8 mouse cellular contexts compared by ENCODE assay signal in the genomic region with DNA sequence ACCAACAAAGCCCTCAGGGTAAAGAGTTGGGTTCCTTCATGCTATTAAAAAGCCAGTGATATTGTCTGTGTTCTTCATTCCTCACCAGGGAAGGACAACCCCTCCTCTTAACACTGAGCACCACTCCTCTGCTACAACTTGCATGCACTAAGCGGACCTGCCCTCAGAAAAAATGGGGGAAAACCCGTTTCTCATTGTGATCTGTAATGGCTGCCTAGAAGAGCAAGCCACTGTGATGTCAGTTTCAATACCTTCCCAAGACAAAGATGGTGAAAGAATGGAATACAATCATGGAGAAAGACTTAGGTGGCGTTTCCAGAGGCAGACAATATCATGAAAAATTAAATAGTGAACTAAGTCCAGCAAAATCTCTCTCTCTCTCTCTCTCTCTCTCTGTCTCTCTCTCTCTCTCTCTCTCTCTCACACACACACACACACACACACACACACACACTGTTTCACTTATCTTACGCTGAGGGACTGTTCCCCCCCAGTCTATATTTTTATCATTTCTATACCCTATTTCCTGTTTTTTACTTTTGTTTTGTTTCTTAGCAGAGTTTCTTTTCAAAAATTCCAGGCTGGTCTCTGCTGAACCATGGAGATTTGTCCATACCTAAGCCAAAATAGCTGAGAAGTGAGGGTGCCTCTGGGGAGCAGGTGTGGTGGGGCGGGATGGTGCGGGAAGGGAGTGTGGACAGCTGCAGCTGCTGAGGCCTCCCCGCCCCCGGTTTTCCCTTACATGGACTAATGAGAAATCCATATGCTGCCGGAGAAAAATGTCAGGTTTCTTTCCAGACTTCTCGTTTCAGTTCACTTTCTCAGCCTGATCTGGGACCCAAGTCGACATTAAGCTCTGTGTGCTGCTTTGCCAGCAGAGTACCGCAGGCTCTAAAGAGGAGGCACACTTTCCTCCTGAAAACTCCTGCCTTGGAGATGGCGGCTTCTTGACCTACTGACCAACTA. TPM values are rescaled to one million over a fixed set of nuclear protein-coding genes. Genes with fewer than 3 reads are reported as not detected.
A peak's percentile ranks its signal among the peaks of the same experiment; 100 is the strongest.
DNase-seq lines count a peak whose midpoint lies in the region; ATAC-seq and TF ChIP-seq lines count a peak whose summit lies in the region.
"Had no signal": no experiment of that assay in that cellular context is flagged by ENCODE, and none has a peak within 500 bp of the region (broad histone marks: within the 10 kb centered on the region; RNA-seq: fewer than 3 reads in every experiment).

No protein-coding gene starts in this region.

- H3K9me3 ChIP-seq in CH12.LX (replicated peaks; ENCODE audit: low read length): no peaks in the 10 kb centered on the region
- no peaks in the 10 kb centered on the region for H3K9me3 ChIP-seq in heart, embryonic 10.5 days
- no peaks in the 10 kb centered on the region for H3K9me3 ChIP-seq in limb, embryonic 12.5 days

- peak; percentile 88 for ATAC-seq in limb, embryonic 12.5 days (ENCODE audit: insufficient number of reproducible peaks, insufficient read depth, low FRiP score, low TSS enrichment, low read depth)

- no peak overlapping the region for H3K27ac ChIP-seq in CH12.LX (ENCODE audit: insufficient read depth, low read depth)
- peak overlapping the region; percentile 74 for H3K27ac ChIP-seq in heart, embryonic 10.5 days
- peak overlapping the region; percentile 95 for H3K27ac ChIP-seq in limb, embryonic 12.5 days

- DNase-seq in CH12.LX (ENCODE audit: extremely low read depth) (peak; percentile 62), NIH3T3 (ENCODE audit: low read depth) (peak; percentile 55)
- DNase-seq in heart, embryonic 10.5 days (ENCODE audit: low spot score): no peak
- DNase-seq in telencephalon, adult 2 months (ENCODE audit: low read depth, low spot score): peak; percentile 22
- DNase-seq in cerebellum, adult 9-10 months: no peak
- DNase-seq in ovary, adult 18-20 months (ENCODE audit: low spot score): no peak

- no peak for TF ChIP-seq POLR2A in CH12.LX (IDR thresholded peaks at IDR 0.05; ENCODE audit: low read depth, low read length)

- no peak overlapping the region for H3K4me3 ChIP-seq in CH12.LX (replicated peaks in 1 of 3; ENCODE audit: low read depth in 2 of 3, low read length in 2 of 3, poor library complexity in 1 of 3)
- H3K4me3 ChIP-seq in heart, embryonic 10.5 days: no peak overlapping the region
- H3K4me3 ChIP-seq in limb, embryonic 12.5 days (replicated peaks): no peak overlapping the region

- peak; percentile 30; the same call in 1 of the 2 replicates for TF ChIP-seq EP300 in CH12.LX (IDR thresholded peaks at IDR 0.05; ENCODE audit: low read length)

- in situ Hi-C loops in CH12.LX (cut with MboI; ENCODE audit: low pct_ligation_motif_present, low pct_unique_long_range_greater_than_20kb, low sequenced_read_pairs): no loop called here

- peaks cover 0 to 12% of the 10 kb centered on the region in 2 experiments for H3K36me3 ChIP-seq in CH12.LX (replicated peaks in 1 of 2; ENCODE audit: control insufficient read depth in 1 of 2, insufficient read depth in 1 of 2, low read length in 1 of 2)
- H3K36me3 ChIP-seq in heart, embryonic 10.5 days: no peaks in the 10 kb centered on the region
- H3K36me3 ChIP-seq in limb, embryonic 12.5 days: 0 out of 2 replicates have a peak, but pooled peaks cover 4% of the 10 kb centered on the region

- no peak for TF ChIP-seq RAD21 in CH12.LX (IDR thresholded peaks at IDR 0.05; ENCODE audit: low read depth, low read length)

- H3K27me3 ChIP-seq in CH12.LX (replicated peaks): no peaks in the 10 kb centered on the region
- H3K27me3 ChIP-seq in heart, embryonic 10.5 days (ENCODE audit: insufficient read depth, poor library complexity, severe bottlenecking): no peaks in the 10 kb centered on the region
- no peaks in the 10 kb centered on the region for H3K27me3 ChIP-seq in limb, embryonic 12.5 days

- dilution Hi-C loops in CH12.LX (cut with MboI; ENCODE audit: extremely low pct_ligation_motif_present, extremely low pct_unique_long_range_greater_than_20kb, low sequenced_read_pairs): no loop called here

- H3K9ac ChIP-seq in CH12.LX (ENCODE audit: insufficient read depth, low read depth): peak overlapping the region; percentile 14; the same call in 1 of the 2 replicates
- H3K9ac ChIP-seq in limb, embryonic 12.5 days (replicated peaks): no peak overlapping the region

- no peaks in the 10 kb centered on the region for H3K79me2 ChIP-seq in CH12.LX (replicated peaks; ENCODE audit: control insufficient read depth, extremely low read depth, insufficient read depth, poor library complexity, severe bottlenecking)

- H3K4me2 ChIP-seq in CH12.LX (ENCODE audit: insufficient read depth, low read depth, poor library complexity, severe bottlenecking): peak overlapping the region; percentile 65
- peak overlapping the region; percentile 14; the same call in 1 of the 2 replicates for H3K4me2 ChIP-seq in limb, embryonic 12.5 days

- TF ChIP-seq CTCF in CH12.LX (conservative IDR thresholded peaks at IDR 0.05 in 1 of 2, IDR thresholded peaks at IDR 0.05 in 1 of 2; ENCODE audit: low read depth in 2 of 2, low read length in 2 of 2): no peak

- WGBS in heart, embryonic 10.5 days: 59% methylated on average over 13 of the region's 13 CpGs
- WGBS in limb, embryonic 12.5 days: 37% methylated on average over 13 of the region's 13 CpGs

- H3K4me1 ChIP-seq in CH12.LX (ENCODE audit: control insufficient read depth in 1 of 2, insufficient read depth in 2 of 2): peaks cover 0 to 40% of the 10 kb centered on the region in 2 experiments; a peak in 2 of 4 replicates
- H3K4me1 ChIP-seq in heart, embryonic 10.5 days: peaks cover 45% of the 10 kb centered on the region
- H3K4me1 ChIP-seq in limb, embryonic 12.5 days (replicated peaks): peaks cover 46% of the 10 kb centered on the region

TF ChIP-seq in CH12.LX, 34 proteins besides CTCF, POLR2A, EP300 and RAD21 (continues in another document):
- TF ChIP-seq POLR2AphosphoS2 (IDR thresholded peaks at IDR 0.05; ENCODE audit: low read depth, low read length): no peak
- peak; percentile 31; the same call in 1 of the 2 replicates for TF ChIP-seq MEF2A (IDR thresholded peaks at IDR 0.05; ENCODE audit: borderline replicate concordance, low read depth, low read length)
- no peak for TF ChIP-seq PAX5 (IDR thresholded peaks at IDR 0.05; ENCODE audit: low read length)
- no peak for TF ChIP-seq SIN3A (IDR thresholded peaks at IDR 0.05; ENCODE audit: low read length)
- TF ChIP-seq IRF4 (IDR thresholded peaks at IDR 0.05; ENCODE audit: low read depth, low read length): 0 out of 2 replicates have a peak, but pooled peaks have one; percentile 39
- TF ChIP-seq MYC (IDR thresholded peaks at IDR 0.05; ENCODE audit: low read depth, low read length): no peak
- TF ChIP-seq TBP (conservative IDR thresholded peaks at IDR 0.05; ENCODE audit: low read depth, low read length): 0 out of 2 replicates have a peak, but pooled peaks have one; percentile 33
- TF ChIP-seq UBTF (IDR thresholded peaks at IDR 0.05; ENCODE audit: low read depth, low read length): no peak
- TF ChIP-seq CHD1 (IDR thresholded peaks at IDR 0.05; ENCODE audit: low read depth, low read length): no peak
- no peak for TF ChIP-seq JUND (conservative IDR thresholded peaks at IDR 0.05; ENCODE audit: low read depth, low read length)
- TF ChIP-seq NRF1 (IDR thresholded peaks at IDR 0.05; ENCODE audit: low read depth, low read length): 0 out of 2 replicates have a peak, but pooled peaks have one; percentile 24
- TF ChIP-seq SMC3 (IDR thresholded peaks at IDR 0.05; ENCODE audit: low read depth, low read length): no peak
- TF ChIP-seq BHLHE40 (IDR thresholded peaks at IDR 0.05; ENCODE audit: low read depth, low read length): 0 out of 2 replicates have a peak, but pooled peaks have one; percentile 13
- TF ChIP-seq MXI1 (IDR thresholded peaks at IDR 0.05; ENCODE audit: low read depth, low read length): no peak
- TF ChIP-seq USF2 (conservative IDR thresholded peaks at IDR 0.05; ENCODE audit: low read depth, low read length): no peak
- TF ChIP-seq ETS1 (conservative IDR thresholded peaks at IDR 0.05; ENCODE audit: low read depth, low read length): no peak
- peak; percentile 67 for TF ChIP-seq ZNF384 (IDR thresholded peaks at IDR 0.05; ENCODE audit: low read depth, low read length)
- TF ChIP-seq USF1 (IDR thresholded peaks at IDR 0.05; ENCODE audit: low read depth, low read length): no peak
- TF ChIP-seq ZKSCAN1 (IDR thresholded peaks at IDR 0.05; ENCODE audit: borderline replicate concordance, low read depth, low read length): no peak
- TF ChIP-seq NELFE (IDR thresholded peaks at IDR 0.05; ENCODE audit: low read depth, low read length): no peak
- no peak for TF ChIP-seq RCOR1 (conservative IDR thresholded peaks at IDR 0.05; ENCODE audit: low read depth, low read length)
- TF ChIP-seq E2F4 (IDR thresholded peaks at IDR 0.05; ENCODE audit: insufficient replicate concordance, low read depth, low read length): no peak
- TF ChIP-seq ZC3H11A (IDR thresholded peaks at IDR 0.05; ENCODE audit: low read depth, low read length): no peak
- no peak for TF ChIP-seq ZMIZ1 (IDR thresholded peaks at IDR 0.05; ENCODE audit: low read depth, low read length)
- TF ChIP-seq CHD2 (IDR thresholded peaks at IDR 0.05; ENCODE audit: low read length): no peak
- no peak for TF ChIP-seq MAFK (IDR thresholded peaks at IDR 0.05; ENCODE audit: insufficient replicate concordance, low read length)
- TF ChIP-seq JUN (IDR thresholded peaks at IDR 0.05; ENCODE audit: insufficient read depth, low read depth, low read length): no peak
- TF ChIP-seq ELF1 (IDR thresholded peaks at IDR 0.05; ENCODE audit: low read depth, low read length): no peak
- no peak for TF ChIP-seq HCFC1 (IDR thresholded peaks at IDR 0.05; ENCODE audit: low read depth, low read length)

RNA-seq across cellular contexts. Expression of a gene that starts 11.3 kb away (rescaled TPM):
- total RNA-seq in CH12.LX (2012; rRNA removed) (4.2 and 4.5 TPM in 2 replicates), CH12.LX (2014; rRNA removed) (9.0 and 11.4 TPM in 2 replicates)
- 7.1 and 8.7 TPM in 2 replicates for polyA plus RNA-seq in CH12.LX (2012; ENCODE audit: insufficient read length, low read depth)
- polyA plus RNA-seq in heart, embryonic 10.5 days (2016; fragmentation: Nextera tagmentation; extraction: Ambion mirVana): 12.5 and 15.3 TPM in 2 replicates
- polyA plus RNA-seq in limb, embryonic 12.5 days (2016; fragmentation: Nextera tagmentation; extraction: Ambion mirVana): 51.1 and 53.5 TPM in 2 replicates

RNA-seq across cellular contexts. Expression of a gene that starts 41.1 kb away (rescaled TPM):
- 0.08 and 0.13 TPM in 2 replicates for total RNA-seq in CH12.LX (2012; rRNA removed)
- total RNA-seq in CH12.LX (2014; rRNA removed): not detected in 2 replicates
- 0.42 TPM in 1 of 2 replicates, not detected in the other for polyA plus RNA-seq in CH12.LX (2012; ENCODE audit: insufficient read length, low read depth)
- 3,213 and 4,348 TPM in 2 replicates for polyA plus RNA-seq in heart, embryonic 10.5 days (2016; fragmentation: Nextera tagmentation; extraction: Ambion mirVana)
- polyA plus RNA-seq in limb, embryonic 12.5 days (2016; fragmentation: Nextera tagmentation; extraction: Ambion mirVana): 1,412 and 1,630 TPM in 2 replicates

RNA-seq across cellular contexts. Expression of a gene that starts 43.2 kb away (rescaled TPM):
- total RNA-seq in CH12.LX (2012; rRNA removed) (not detected in 2 replicates), CH12.LX (2014; rRNA removed) (not detected in 2 replicates)
- not detected in 2 replicates for polyA plus RNA-seq in CH12.LX (2012; ENCODE audit: insufficient read length, low read depth)
- 3.9 and 4.3 TPM in 2 replicates for polyA plus RNA-seq in heart, embryonic 10.5 days (2016; fragmentation: Nextera tagmentation; extraction: Ambion mirVana)
- polyA plus RNA-seq in limb, embryonic 12.5 days (2016; fragmentation: Nextera tagmentation; extraction: Ambion mirVana): 0.40 and 0.64 TPM in 2 replicates
- polyA plus RNA-seq: cortical plate, adult 2 months had no signal

Comparison
In these comparisons a context has a peak if more than half of its experiments do, and no peak if none do; other contexts are left out.
1. DNase-seq: peak in CH12.LX (single experiment), NIH3T3 (single experiment) and telencephalon, adult 2 months (single experiment); none in heart, embryonic 10.5 days (single experiment), cerebellum, adult 9-10 months (single experiment) and ovary, adult 18-20 months (single experiment).
2. RNA of a gene that starts 41.1 kb away (polyA plus RNA-seq): 3,213 to 4,348 TPM in heart, embryonic 10.5 days and 1,412 to 1,630 TPM in limb, embryonic 12.5 days; 0.42 TPM in CH12.LX; every median in the first group is over 100 times any median in the second.